Mouse (Mus musculus) C2C12 (cell line): ENCODE measurements around the gene Txnrd2.

ENCODE experiments used
- CEBPB ChIP-seq: IDR thresholded peaks from one replicate; pipeline ENCODE4 v1.6.1; 2011; ENCODE audit warnings: low read depth, mild to moderate bottlenecking, control low read depth, moderate library complexity
- CTCF ChIP-seq: IDR thresholded peaks from one replicate; pipeline ENCODE4 v1.5.1; 2011; ENCODE audit not compliant: control insufficient read depth, insufficient read depth, insufficient read length
- FOSL1 ChIP-seq: IDR thresholded peaks from one replicate; pipeline ENCODE4 v1.8.0; 2011; ENCODE audit warnings: mild to moderate bottlenecking, low read length; ENCODE audit not compliant: poor library complexity, insufficient read depth, severe bottlenecking
- MAX ChIP-seq: IDR thresholded peaks from one replicate; pipeline ENCODE4 v1.6.1; 2011; ENCODE audit warnings: mild to moderate bottlenecking, control low read depth
- USF1 ChIP-seq: IDR thresholded peaks from one replicate; pipeline ENCODE4 v1.6.1; 2011; ENCODE audit warnings: low read depth, mild to moderate bottlenecking, control low read depth, moderate library complexity

DNA sequence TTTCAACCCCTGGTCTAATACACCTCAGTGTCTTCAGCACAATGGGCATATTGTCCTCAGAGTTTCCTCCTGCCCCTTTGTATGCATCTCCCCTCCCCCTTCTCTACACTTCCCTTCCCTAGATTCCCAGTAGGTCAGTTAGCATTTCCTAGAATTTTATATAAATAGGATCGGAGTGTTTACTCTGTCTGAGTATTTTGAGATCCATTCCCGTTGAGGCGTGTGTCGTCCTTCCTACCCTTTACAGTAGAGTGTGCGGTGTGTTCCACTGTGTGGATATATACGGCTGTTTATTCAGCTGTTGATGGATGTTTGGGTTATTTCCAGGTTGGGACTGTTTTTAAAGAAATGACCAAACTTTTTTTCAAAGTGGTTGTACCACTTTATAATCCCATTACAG is 87.3 kb downstream of the Txnrd2 start:
- TF ChIP-seq CTCF (no peak), USF1 (no peak), MAX (no peak), FOSL1 (no peak), CEBPB (no peak)
